Mouse (Mus musculus) liver, embryonic 14.5 days (tissue): ENCODE results near the gene Nr4a3. TPM values are rescaled to one million over a fixed set of nuclear protein-coding genes. Genes with fewer than 3 reads are reported as not detected.

Experiments
- ATAC-seq: fragments of 200-750 bp; cut with Nextera tagmentation; 2 replicates; pipeline ENCODE4 v1.8.0; 2017; ENCODE audit warnings: moderate number of reproducible peaks, mild to moderate bottlenecking, moderate library complexity; ENCODE audit not compliant: insufficient read depth
- DNase-seq, 3 experiments: peaks; one replicate each; pipeline ENCODE4 v3.0.0-alpha.2; 2012 to 2013; ENCODE audit warnings: low read depth in 3 of 3, low spot score in 3 of 3
- H3K27ac ChIP-seq: fragments of 300-500 bp; sonication (generic); 2 replicates; pipeline ENCODE4 v1.5.1; 2014; ENCODE audit warnings: moderate library complexity, mild to moderate bottlenecking, control low read depth, inconsistent platforms
- H3K27me3 ChIP-seq: fragments of 300-500 bp; sonication (generic); 2 replicates; pipeline ENCODE4 v1.6.1; 2014; ENCODE audit warnings: mild to moderate bottlenecking, low read length, moderate library complexity; ENCODE audit not compliant: control insufficient read depth, insufficient read depth
- H3K36me3 ChIP-seq: fragments of 300-500 bp; sonication (generic); replicated peaks from 2 replicates; pipeline ENCODE4 v1.6.1; 2014; ENCODE audit warnings: low read depth; ENCODE audit not compliant: control insufficient read depth, insufficient read depth
- H3K4me1 ChIP-seq, 2 experiments: fragments of 200-500 bp in 1 of 2; fragments of 300-500 bp in 1 of 2; sonication (generic) in 1 of 2; replicated peaks; 2 replicates each; pipeline ENCODE4 v1.6.1; 2012 to 2014; ENCODE audit warnings: antibody characterized with exemption in 1 of 2, inconsistent platforms in 1 of 2, low read length in 1 of 2; ENCODE audit not compliant: control insufficient read depth in 2 of 2, insufficient read depth in 2 of 2
- H3K4me2 ChIP-seq: fragments of 300-500 bp; sonication (generic); 2 replicates; pipeline ENCODE4 v1.6.1; 2014; ENCODE audit warnings: low read depth, mild to moderate bottlenecking, control low read depth, moderate library complexity
- H3K4me3 ChIP-seq, 2 experiments: fragments of 200-500 bp in 1 of 2; fragments of 300-500 bp in 1 of 2; sonication (generic) in 1 of 2; 2 replicates each; pipeline ENCODE4 v1.5.1; 2012 to 2014; ENCODE audit warnings: low read depth in 2 of 2, low read length in 2 of 2, mild to moderate bottlenecking in 2 of 2, control low read depth in 1 of 2, inconsistent platforms in 1 of 2, moderate library complexity in 1 of 2; ENCODE audit not compliant: insufficient read depth in 1 of 2
- H3K9ac ChIP-seq: fragments of 300-500 bp; sonication (generic); replicated peaks from 2 replicates; pipeline ENCODE4 v1.6.1; 2014; ENCODE audit warnings: mild to moderate bottlenecking, control low read depth, moderate library complexity
- H3K9me3 ChIP-seq: fragments of 300-500 bp; sonication (generic); 2 replicates; pipeline ENCODE4 v1.6.1; 2016; ENCODE audit warnings: low read length, mixed read lengths; ENCODE audit not compliant: control insufficient read depth
- CTCF ChIP-seq: IDR thresholded peaks from 2 replicates; pipeline ENCODE4 v1.5.1; 2016; ENCODE audit warnings: antibody characterized with exemption, low read depth, control low read depth
- EP300 ChIP-seq: IDR thresholded peaks from 2 replicates; pipeline ENCODE4 v1.6.1; 2016; ENCODE audit warnings: antibody characterized with exemption, low read depth
- WGBS: fragments of 180-500 bp; shearing (Covaris S2); extraction: QIAGEN DNeasy Blood & Tissue Kit; methylation state at CpG from one replicate; pipeline ENCODE4 v1.1.7; 2014; ENCODE audit not compliant: insufficient replicate concordance; 5-methylcytosine and 5-hydroxymethylcytosine counted together
- polyA plus RNA-seq, 2 experiments: library from polyadenylated mRNA; depleted of rRNA in 1 of 2; stranded (reverse) in 1 of 2; unstranded in 1 of 2; fragments of >200 nt; fragmentation: Nextera tagmentation in 1 of 2; extraction: Ambion mirVana in 1 of 2; gene quantifications; 2 replicates each; pipeline versions ENCODE4 v1.2.1 to v1.2.3; 2012 to 2014

The Nr4a3 gene
- polyA plus RNA-seq, 2 experiments = 0.01 TPM; not detected in 1

GRCm38 (mm10) chr4:48045721-48046460, 938 bp downstream of the Nr4a3 start:
- H3K4me2 ChIP-seq = peak overlapping the region; percentile 95
- DNase-seq (no peak), ATAC-seq (no peak)
- no peaks in the 10 kb centered on the region for H3K9me3 ChIP-seq
- no peak overlapping the region for H3K9ac ChIP-seq
- H3K36me3 ChIP-seq = no peaks in the 10 kb centered on the region
- no peak overlapping the region for H3K27ac ChIP-seq
- peak overlapping the region; percentile 54 to 78 for H3K4me3 ChIP-seq
- peaks cover 62% of the 10 kb centered on the region for H3K27me3 ChIP-seq
- peaks cover 0 to 4% of the 10 kb centered on the region in 2 experiments; a peak in 1 of 4 replicates for H3K4me1 ChIP-seq
- TF ChIP-seq CTCF (no peak), EP300 (no peak)
- WGBS = 1% methylated on average over 39 of the region's 39 CpGs

- no peak overlapping the region for H3K9ac ChIP-seq
- peak overlapping the region; percentile 95 for H3K4me2 ChIP-seq
- peaks cover 68% of the 10 kb centered on the region for H3K27me3 ChIP-seq
Observed at GRCm38 (mm10) chr4:48046461-48046901, 1.5 kb downstream of the Nr4a3 start.

GRCm38 (mm10) chr4:48047136-48047765, 2.3 kb downstream of the Nr4a3 start:
- H3K36me3 ChIP-seq = no peaks in the 10 kb centered on the region
- DNase-seq = no peak
- peaks cover 0 to 4% of the 10 kb centered on the region in 2 experiments; a peak in 1 of 4 replicates for H3K4me1 ChIP-seq

More at GRCm38 (mm10) chr4:48046461-48046901, 1.5 kb downstream of the Nr4a3 start:
- DNase-seq = no peak
- Histone ChIP-seq H3K9me3 (no peaks in the 10 kb centered on the region), H3K36me3 (no peaks in the 10 kb centered on the region), H3K4me1 (peaks cover 0 to 4% of the 10 kb centered on the region in 2 experiments; a peak in 1 of 4 replicates), H3K27ac (no peak overlapping the region), H3K4me3 (peak overlapping the region; percentile 10 to 78; a peak in 2 of 4 replicates)
- ATAC-seq = no peak
- WGBS = under 1% methylated on average over 20 of the region's 20 CpGs
- no peak for TF ChIP-seq CTCF
- no peak for TF ChIP-seq EP300

GRCm38 (mm10) chr4:48047766-48048371, 2.9 kb downstream of the Nr4a3 start:
- ATAC-seq (no peak), DNase-seq (no peak)
- H3K9ac ChIP-seq = no peak overlapping the region
- no peaks in the 10 kb centered on the region for H3K36me3 ChIP-seq
- peaks cover 0 to 4% of the 10 kb centered on the region in 2 experiments; a peak in 1 of 4 replicates for H3K4me1 ChIP-seq
- TF ChIP-seq CTCF (0 out of 2 replicates have a peak, but pooled peaks have one; percentile 6), EP300 (no peak)
- 0 out of 4 replicates have a peak overlapping the region, but pooled peaks of 1 of the 2 experiments have one; percentile 6 for H3K4me3 ChIP-seq
- H3K9me3 ChIP-seq = no peaks in the 10 kb centered on the region
- no peak overlapping the region for H3K27ac ChIP-seq
- H3K27me3 ChIP-seq = peaks cover 82% of the 10 kb centered on the region
- peak overlapping the region; percentile 40; the same call in 1 of the 2 replicates for H3K4me2 ChIP-seq
- 2% methylated on average over 30 of the region's 30 CpGs for WGBS

More at GRCm38 (mm10) chr4:48047136-48047765, 2.3 kb downstream of the Nr4a3 start:
- TF ChIP-seq CTCF = no peak
- WGBS = 2% methylated on average over 33 of the region's 33 CpGs
- Histone ChIP-seq H3K4me2 (peak overlapping the region; percentile 95), H3K27ac (no peak overlapping the region), H3K9me3 (no peaks in the 10 kb centered on the region), H3K4me3 (peak overlapping the region; percentile 14 to 78; a peak in 3 of 4 replicates), H3K27me3 (peaks cover 76% of the 10 kb centered on the region), H3K9ac (no peak overlapping the region)
- ATAC-seq = no peak
